Mouse (Mus musculus) limb, embryonic 10.5 days (tissue): Measurements from ENCODE around the gene D230025D16Rik. TPM values are rescaled to one million over a fixed set of nuclear protein-coding genes. Genes with fewer than 3 reads are reported as not detected.
"Not testable (repeated sequence)": the region's sequence is repeated elsewhere in the genome, so short reads cannot be mapped to it uniquely, and the experiment has no call there.

Experiments used
- DNase-seq: peaks from one replicate; pipeline ENCODE4 v3.0.0-alpha.2; 2017; ENCODE audit warnings: low spot score
- H3K27ac ChIP-seq: fragments of 300-500 bp; sonication (generic); 2 replicates; pipeline ENCODE4 v1.5.1; 2016; ENCODE audit warnings: mild to moderate bottlenecking
- H3K27me3 ChIP-seq: fragments of 300-500 bp; sonication (generic); 2 replicates; pipeline ENCODE4 v1.6.1; 2016; ENCODE audit warnings: low read depth, mild to moderate bottlenecking; ENCODE audit not compliant: poor library complexity, severe bottlenecking
- H3K36me3 ChIP-seq: fragments of 300-500 bp; sonication (generic); 2 replicates; pipeline ENCODE4 v1.6.1; 2016; ENCODE audit warnings: mild to moderate bottlenecking, moderate library complexity
- H3K4me1 ChIP-seq: fragments of 300-500 bp; sonication (generic); 2 replicates; pipeline ENCODE4 v1.6.1; 2016
- H3K4me3 ChIP-seq: fragments of 300-500 bp; sonication (generic); 2 replicates; pipeline ENCODE4 v1.5.1; 2016; ENCODE audit warnings: mild to moderate bottlenecking, moderate library complexity
- H3K9me3 ChIP-seq: fragments of 300-500 bp; sonication (generic); replicated peaks from 2 replicates; pipeline ENCODE4 v1.6.1; 2016; ENCODE audit warnings: mild to moderate bottlenecking
- WGBS: fragments of 180-500 bp; shearing (Covaris S2); methylation state at CpG from one replicate; pipeline ENCODE4 v1.1.7; 2016; 5-methylcytosine and 5-hydroxymethylcytosine counted together
- polyA plus RNA-seq: library from polyadenylated mRNA; unstranded; fragments of >200 nt; fragmentation: Nextera tagmentation; extraction: Ambion mirVana; gene quantifications from 2 replicates; pipeline ENCODE4 v1.2.1, GENCODE M21; 2016

D230025D16Rik gene
- polyA plus RNA-seq: 25.4 and 26.6 TPM in 2 replicates

DNA sequence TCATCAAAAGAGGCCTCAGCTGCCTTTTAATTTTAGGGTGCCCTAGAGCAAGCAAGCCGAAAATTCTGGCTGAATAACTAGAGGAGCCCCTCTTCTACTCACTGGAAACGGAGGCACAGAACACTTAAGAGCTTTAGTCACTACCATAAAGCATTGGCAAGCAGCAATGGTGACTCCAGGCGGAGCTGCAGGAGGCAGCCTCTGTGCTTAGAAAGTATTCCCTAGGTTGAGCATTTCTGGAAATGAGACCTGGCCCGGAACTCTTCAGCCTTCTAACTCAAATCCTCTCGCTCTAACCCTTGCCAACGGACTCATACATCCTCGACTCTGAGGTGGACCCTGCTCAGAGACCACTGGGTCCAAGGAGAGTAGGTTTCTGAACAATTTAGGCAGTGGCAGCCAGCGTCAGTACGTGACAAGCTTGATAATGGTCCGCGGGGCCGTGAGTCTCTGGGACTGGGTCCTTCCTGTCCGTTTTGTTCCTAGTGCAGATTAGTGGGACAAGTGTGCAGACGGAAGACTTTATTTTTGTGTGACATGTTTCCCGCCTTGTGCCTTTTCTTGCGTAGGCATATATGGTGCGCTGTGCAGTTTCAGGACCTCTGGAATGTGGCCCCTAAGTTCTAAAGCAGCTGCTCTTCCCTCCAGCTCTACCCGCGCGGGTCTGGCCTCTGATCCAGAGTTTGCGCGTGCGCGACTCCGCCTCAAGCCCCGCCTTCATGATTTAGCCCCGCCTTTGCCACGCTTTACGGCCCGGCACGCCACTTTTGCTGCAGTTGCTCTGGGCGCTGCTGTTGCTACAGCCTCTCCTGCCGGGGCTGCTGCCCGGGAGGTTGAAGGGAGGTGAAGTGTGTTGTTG lies at the start of gene D230025D16Rik:
Gene D230025D16Rik, plus strand, starts transcription at position 733 of the 859 bp plus-strand sequence.
- H3K9me3 ChIP-seq: no peaks in the 10 kb centered on the region
- peak; percentile 99 for DNase-seq
- no peaks in the 10 kb centered on the region for H3K36me3 ChIP-seq
- H3K4me3 ChIP-seq: peak within 1 kb of the TSS; percentile 97
- WGBS: 3% methylated on average over 34 of the region's 34 CpGs
- H3K27me3 ChIP-seq: no peaks in the 10 kb centered on the region
- H3K4me1 ChIP-seq: peaks cover 20% of the 10 kb centered on the region
- peak within 1 kb of the TSS; percentile 87 for H3K27ac ChIP-seq

DNA sequence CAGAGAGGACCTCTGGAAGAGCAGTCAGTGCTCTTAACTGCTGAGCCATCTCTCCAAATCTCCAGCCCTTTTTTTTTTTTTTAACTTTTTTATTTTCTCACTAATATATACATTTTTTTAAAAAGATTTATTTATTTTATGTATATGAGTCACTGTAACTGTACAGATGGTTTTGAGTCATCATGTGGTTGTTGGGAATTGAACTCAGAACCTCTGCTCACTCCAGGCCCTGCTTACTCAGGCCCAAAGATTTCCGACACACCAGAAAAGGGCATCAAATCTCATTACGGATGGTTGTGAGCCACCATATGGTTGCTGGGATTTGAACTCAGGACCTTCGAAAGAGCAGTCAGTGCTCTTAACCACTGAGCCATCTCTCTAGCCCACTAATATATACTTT lies 49.7 kb upstream of the D230025D16Rik start:
- not testable (repeated sequence) for H3K4me3 ChIP-seq, H3K27me3 ChIP-seq, H3K4me1 ChIP-seq, H3K9me3 ChIP-seq, DNase-seq, H3K27ac ChIP-seq
- 95% methylated on average over 3 of the region's 3 CpGs for WGBS
- peaks cover 64% of the 10 kb centered on the region for H3K36me3 ChIP-seq

DNA sequence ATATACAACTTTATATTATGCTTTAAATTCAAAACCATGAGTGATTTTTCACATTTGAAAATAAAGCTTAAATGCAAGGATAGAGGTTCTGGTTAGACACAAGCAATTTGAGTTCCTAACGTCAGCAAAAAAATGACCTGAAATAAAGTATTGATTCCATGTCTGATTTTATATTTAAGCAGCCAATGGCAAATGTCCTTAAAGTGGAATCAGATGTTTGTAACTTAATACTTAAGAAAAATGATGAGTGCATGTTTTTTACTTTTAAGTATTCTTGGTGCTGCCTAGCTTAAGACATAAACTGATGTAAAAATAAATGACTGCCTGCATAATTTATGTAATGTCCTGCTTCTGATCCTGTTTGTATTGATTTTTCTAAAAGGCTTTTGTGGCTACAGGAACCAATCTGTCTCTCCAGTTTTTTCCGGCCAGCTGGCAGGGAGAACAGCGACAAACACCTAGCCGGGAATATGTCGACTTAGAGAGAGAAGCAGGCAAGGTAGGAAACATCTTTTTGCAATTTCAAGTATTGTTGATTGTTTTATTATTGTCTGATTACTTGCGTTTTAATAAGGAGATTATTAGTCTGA lies 46.6 kb upstream of the D230025D16Rik start:
- H3K27ac ChIP-seq: no peak overlapping the region
- H3K4me3 ChIP-seq: no peak overlapping the region
- WGBS: 86% methylated on average over 6 of the region's 6 CpGs
- H3K4me1 ChIP-seq: no peaks in the 10 kb centered on the region; the same call in 1 of the 2 replicates
- peaks cover 90% of the 10 kb centered on the region for H3K36me3 ChIP-seq
- no peaks in the 10 kb centered on the region for H3K27me3 ChIP-seq
- DNase-seq: no peak
- no peaks in the 10 kb centered on the region for H3K9me3 ChIP-seq

DNA sequence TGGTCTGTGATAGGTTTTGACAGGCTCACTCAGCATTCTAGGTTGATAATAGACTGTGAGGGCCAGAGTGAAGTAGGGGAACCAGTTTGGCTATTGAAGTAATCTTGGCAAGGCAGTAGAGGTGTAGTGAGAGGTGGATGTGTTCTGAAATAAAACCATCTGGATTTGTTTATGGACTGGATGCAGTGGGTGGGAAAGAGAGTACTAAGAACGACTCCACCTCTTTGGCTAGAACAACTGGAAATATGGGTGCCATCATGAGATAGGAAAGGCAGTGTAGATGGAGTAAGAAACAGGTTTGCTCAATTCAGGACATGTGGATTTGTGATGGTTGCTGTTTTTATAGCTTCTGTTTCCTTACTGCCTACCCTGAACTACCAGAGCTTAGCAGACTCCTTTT lies 42.7 kb upstream of the D230025D16Rik start:
- H3K36me3 ChIP-seq: peaks cover 91% of the 10 kb centered on the region
- H3K4me3 ChIP-seq: no peak overlapping the region
- no peak overlapping the region for H3K27ac ChIP-seq
- no peaks in the 10 kb centered on the region for H3K27me3 ChIP-seq
- no peak for DNase-seq
- H3K9me3 ChIP-seq: no peaks in the 10 kb centered on the region
- 86% methylated on average over 1 of the region's 1 CpGs for WGBS
- H3K4me1 ChIP-seq: no peaks in the 10 kb centered on the region

DNA sequence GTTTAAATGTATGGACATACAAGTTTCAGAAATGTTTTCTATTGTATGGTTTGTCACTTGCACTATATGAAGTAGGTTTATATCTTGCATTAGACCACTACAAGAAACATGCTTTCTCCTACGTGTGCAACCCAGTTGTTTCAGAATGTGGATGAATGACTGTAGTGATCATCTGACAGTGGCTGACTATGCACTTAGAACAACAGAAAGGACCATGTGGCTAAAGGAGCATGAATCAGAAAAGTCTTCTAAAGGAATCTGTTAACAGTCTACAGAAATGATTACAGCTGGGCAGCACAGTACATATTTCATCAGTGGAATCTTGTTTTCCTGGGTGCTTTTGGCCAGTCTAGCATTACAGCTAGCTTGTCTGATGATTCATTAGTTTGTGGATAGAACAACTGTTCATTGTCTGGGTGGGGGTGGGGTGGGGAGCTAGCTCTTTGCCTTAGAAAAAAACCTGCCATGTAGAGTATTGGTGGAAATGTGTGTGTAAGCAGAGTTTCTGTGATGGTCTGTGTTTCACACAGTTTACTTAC lies 38.4 kb upstream of the D230025D16Rik start:
- no peak overlapping the region for H3K4me3 ChIP-seq
- peaks cover 81% of the 10 kb centered on the region for H3K36me3 ChIP-seq
- no peak for DNase-seq
- H3K4me1 ChIP-seq: no peaks in the 10 kb centered on the region
- H3K27me3 ChIP-seq: no peaks in the 10 kb centered on the region
- WGBS: 84% methylated on average over 1 of the region's 1 CpGs
- no peaks in the 10 kb centered on the region for H3K9me3 ChIP-seq
- H3K27ac ChIP-seq: no peak overlapping the region

DNA sequence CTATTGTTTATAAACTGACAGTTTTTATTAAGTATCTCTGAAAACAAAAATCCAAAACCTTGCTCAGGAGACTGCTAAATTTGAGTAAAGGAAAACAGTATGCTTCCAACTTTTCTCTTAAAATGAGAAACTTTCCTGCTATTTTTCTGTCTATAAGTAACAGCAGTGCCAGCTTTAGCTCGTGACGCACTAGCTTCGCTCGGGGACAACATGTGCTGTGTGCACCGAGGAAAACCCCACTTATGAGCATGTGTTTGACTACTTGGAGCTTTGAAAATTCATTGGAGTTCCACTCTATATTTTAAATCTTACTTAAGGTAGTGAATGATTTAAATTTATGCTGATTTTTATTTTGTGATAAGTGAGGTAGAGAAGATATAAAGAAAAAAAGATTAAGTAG lies 32.8 kb upstream of the D230025D16Rik start:
- Histone ChIP-seq H3K27ac (no peak overlapping the region), H3K9me3 (no peaks in the 10 kb centered on the region), H3K27me3 (no peaks in the 10 kb centered on the region), H3K36me3 (peaks cover 82% of the 10 kb centered on the region), H3K4me3 (no peak overlapping the region), H3K4me1 (no peaks in the 10 kb centered on the region)
- 95% methylated on average over 5 of the region's 5 CpGs for WGBS
- DNase-seq: no peak

DNA sequence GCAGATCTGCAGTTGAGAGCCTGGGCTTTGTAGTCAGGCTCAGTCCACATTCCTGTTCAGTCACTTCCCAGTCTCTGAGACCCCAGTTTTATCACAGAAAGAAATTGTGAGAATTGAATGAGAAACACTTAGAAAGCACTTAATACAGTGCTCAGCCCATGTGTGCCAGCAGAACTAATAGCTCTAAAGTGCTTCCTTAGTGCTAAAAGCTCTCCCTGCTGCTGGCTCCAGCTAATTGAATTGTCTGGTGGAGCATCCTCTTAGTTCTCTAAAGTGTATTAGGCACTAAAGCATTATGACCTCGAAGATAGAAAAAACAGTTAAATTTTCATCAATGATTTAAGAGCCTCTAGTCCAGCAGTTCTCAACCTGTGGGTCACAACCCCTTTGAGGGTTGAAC lies 19.2 kb upstream of the D230025D16Rik start:
- no peaks in the 10 kb centered on the region for H3K9me3 ChIP-seq
- no peak overlapping the region for H3K4me3 ChIP-seq
- 94% methylated on average over 1 of the region's 1 CpGs for WGBS
- DNase-seq: no peak
- no peak overlapping the region for H3K27ac ChIP-seq
- H3K27me3 ChIP-seq: no peaks in the 10 kb centered on the region
- no peaks in the 10 kb centered on the region for H3K4me1 ChIP-seq
- H3K36me3 ChIP-seq: peaks cover 90% of the 10 kb centered on the region

DNA sequence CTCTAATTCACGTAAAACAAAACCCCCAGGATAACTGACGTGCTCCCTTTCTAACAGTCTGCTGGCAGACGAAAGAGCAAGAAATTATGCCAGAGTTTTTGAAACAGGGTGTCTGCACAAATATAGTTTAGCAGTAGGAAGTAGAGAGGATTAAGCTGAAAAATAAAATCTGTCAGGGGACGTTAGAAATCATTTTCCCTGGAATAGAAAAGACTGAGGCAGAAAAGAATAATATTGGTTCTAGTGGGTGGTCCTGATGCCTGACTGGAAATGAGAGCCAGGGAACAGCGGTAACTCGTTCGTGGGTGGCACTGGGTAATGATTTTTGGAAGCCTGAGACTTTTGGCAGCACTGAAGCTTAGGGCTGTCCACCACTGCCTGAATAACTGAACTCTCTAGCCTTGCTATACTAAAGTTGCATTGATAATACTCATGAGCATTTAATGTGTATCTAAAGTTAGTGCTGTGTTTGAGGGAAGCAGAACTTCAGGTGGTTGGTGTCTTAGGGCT lies 18.1 kb upstream of the D230025D16Rik start:
- Histone ChIP-seq H3K27ac (no peak overlapping the region), H3K36me3 (peaks cover 89% of the 10 kb centered on the region), H3K27me3 (no peaks in the 10 kb centered on the region), H3K4me1 (no peaks in the 10 kb centered on the region), H3K9me3 (no peaks in the 10 kb centered on the region), H3K4me3 (no peak overlapping the region)
- WGBS: 90% methylated on average over 7 of the region's 7 CpGs
- DNase-seq: no peak

DNA sequence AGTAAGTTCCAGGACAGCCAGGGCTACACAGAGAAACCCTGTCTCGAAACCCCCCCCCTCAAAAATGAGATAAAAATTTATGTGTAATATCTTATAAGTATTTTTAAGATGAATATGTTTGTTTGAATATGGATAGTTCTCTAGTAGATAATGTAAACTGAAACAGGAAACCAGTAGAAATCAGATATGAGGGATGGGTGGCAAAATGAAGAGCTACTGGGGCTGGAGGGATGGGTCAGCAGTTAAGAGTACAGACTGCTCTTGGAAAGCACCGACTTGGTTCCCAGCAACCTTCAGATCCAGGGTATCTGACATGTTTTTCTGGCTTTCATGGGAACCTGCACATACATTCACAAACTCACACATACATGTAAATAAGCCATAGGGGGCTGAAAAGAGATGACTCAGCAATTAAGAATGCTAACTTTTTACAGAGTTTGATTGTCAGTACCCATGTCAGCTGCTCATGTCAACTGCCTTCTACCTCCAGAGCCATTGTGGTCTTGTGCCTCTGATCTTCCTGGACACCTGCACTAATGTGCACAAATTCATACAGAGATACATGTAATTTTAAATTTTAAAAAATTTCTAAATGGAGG lies 17.2 kb upstream of the D230025D16Rik start:
- H3K4me1 ChIP-seq: no peaks in the 10 kb centered on the region
- no peak for DNase-seq
- H3K27me3 ChIP-seq: no peaks in the 10 kb centered on the region
- 100% methylated on average over 2 of the region's 2 CpGs for WGBS
- H3K36me3 ChIP-seq: peaks cover 85% of the 10 kb centered on the region
- H3K27ac ChIP-seq: no peak overlapping the region
- H3K4me3 ChIP-seq: no peak overlapping the region
- H3K9me3 ChIP-seq: no peaks in the 10 kb centered on the region

DNA sequence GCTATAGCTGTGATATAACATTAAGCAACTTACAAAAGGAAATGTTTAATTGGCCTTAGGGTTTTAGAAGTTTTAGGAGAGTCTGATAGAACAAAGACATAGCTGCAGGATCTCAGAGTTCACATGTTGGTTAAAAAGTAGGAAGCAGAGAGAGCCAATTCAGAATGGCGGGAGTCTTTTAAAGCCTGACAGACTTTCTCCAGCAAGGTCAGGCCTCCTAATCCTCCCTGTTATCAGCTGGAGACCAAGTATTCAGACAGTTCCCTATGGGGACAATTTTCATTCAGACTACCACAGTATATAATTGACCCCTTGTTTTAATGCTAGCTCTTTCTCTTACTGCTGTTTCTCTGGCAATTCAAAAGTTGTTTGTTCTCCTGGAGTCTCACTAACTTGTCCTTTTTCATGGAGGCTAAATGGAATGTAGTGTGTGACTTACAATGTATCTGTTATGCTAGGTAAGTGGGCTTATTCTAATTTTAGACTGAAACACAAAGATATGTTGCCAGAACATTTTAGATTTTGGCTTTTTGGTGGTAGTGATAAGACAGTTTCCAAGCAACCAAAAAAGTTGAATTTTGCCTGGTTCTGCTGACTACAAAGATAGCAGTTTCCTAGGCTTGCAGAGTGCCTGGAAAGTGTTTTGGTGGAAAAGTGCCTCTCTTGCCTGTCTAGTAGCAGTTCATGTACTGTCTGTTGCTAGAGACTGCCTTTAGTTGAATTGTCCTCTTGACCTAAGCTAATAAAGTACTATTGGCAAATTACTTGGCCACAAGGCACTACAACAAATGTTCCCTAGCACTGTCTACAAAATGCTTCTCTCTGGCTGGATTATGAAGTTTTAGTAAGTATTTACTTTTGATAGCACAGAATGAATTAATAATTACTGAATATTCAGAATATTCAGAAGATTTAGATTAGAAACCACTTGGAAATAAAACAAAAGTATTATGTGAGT lies 15.5 kb upstream of the D230025D16Rik start:
- DNase-seq: no peak
- WGBS: 80% methylated on average over 1 of the region's 1 CpGs
- H3K27me3 ChIP-seq: no peaks in the 10 kb centered on the region
- no peak overlapping the region for H3K27ac ChIP-seq
- H3K9me3 ChIP-seq: no peaks in the 10 kb centered on the region
- H3K4me1 ChIP-seq: no peaks in the 10 kb centered on the region
- H3K36me3 ChIP-seq: peaks cover 73% of the 10 kb centered on the region
- no peak overlapping the region for H3K4me3 ChIP-seq

DNA sequence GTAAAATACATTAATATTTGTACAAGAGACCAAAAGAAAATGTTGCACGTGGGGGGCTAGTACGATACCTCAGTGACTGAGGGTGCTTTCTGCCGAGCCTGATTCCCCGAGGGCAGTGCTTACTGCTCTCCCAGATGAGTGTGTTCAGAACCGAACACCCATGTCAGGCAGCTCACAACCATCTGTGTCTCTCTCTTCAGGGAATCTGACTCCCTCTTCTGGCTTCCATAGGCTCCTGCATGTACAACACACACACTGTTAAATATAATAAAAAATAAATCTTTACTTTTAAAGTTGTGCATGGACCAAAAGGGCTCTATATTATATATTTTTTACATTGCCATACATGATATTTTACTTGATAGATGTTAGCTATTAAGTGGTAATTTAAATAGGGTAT lies 10.8 kb upstream of the D230025D16Rik start:
- no peaks in the 10 kb centered on the region for H3K27me3 ChIP-seq
- no peaks in the 10 kb centered on the region for H3K9me3 ChIP-seq
- no peak overlapping the region for H3K27ac ChIP-seq
- H3K36me3 ChIP-seq: peaks cover 71% of the 10 kb centered on the region
- no peaks in the 10 kb centered on the region for H3K4me1 ChIP-seq
- no peak for DNase-seq
- 88% methylated on average over 5 of the region's 5 CpGs for WGBS
- no peak overlapping the region for H3K4me3 ChIP-seq

DNA sequence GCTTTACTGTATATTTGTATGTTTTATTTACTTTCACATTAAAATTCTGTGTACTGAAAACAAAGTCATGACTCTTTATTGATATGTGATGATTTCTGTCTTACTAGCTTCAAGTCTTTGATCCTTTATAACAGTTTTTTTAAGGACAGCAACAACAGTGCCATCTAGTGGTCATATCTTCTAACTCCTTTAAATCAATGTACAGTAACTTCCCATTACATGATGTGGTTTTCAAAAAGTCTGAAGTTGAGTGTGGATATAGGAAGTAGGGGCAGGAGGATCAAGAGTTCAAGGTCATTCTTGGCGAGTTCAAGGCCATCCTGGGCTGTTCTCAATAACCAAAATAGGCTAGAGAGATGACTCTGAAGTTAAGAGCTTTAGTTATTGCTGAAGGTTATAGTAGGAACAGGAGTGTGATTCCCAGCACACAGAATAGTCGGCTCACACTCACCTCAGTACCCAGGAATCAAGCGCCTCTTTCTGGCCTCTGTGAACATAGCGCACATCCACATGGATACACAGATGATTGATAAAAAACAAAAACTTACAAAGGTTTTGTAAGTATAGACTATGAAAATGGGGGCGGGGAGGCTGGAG lies 6.9 kb upstream of the D230025D16Rik start:
- H3K27me3 ChIP-seq: no peaks in the 10 kb centered on the region
- WGBS: 81% methylated on average over 5 of the region's 5 CpGs
- no peak overlapping the region for H3K4me3 ChIP-seq
- no peak overlapping the region for H3K27ac ChIP-seq
- peaks cover 43% of the 10 kb centered on the region for H3K36me3 ChIP-seq
- no peaks in the 10 kb centered on the region for H3K4me1 ChIP-seq
- H3K9me3 ChIP-seq: no peaks in the 10 kb centered on the region
- no peak for DNase-seq
